Mouse (Mus musculus) adipocyte (in vitro differentiated cells): ENCODE results near the gene Slc39a7.
"Not testable (repeated sequence)": the region's sequence is repeated elsewhere in the genome, so short reads cannot be mapped to it uniquely, and the experiment has no call there.

ENCODE experiments used
- DNase-seq: peaks from one replicate; pipeline ENCODE4 v3.0.0-alpha.2; 2016; ENCODE audit warnings: low spot score

Slc39a7 gene

DNA sequence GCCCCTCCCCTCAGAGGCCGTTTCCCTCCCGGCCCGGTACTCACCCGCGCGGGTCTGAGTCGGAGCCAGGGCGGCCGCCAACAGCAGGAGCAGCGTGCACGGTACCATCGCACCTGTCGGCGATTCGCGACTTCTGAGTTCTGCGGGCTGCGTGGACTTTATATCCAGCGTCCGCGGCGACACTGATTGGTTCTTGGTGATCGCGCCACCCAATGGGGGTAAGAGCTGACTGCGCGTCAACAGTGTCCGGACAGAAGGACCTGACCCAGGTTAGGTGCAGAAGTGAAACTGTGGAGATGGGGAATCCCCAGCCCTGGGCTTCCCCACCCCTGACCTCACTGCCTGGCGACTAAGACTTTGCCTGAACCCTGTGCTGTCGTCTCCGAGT, 31.3 kb downstream of the Slc39a7 start, which contains the start of gene H2-K1:
Gene H2-K1, minus strand, starts transcription at position 198 of the 388 bp plus-strand sequence.
- DNase-seq = peak; percentile 89

DNA sequence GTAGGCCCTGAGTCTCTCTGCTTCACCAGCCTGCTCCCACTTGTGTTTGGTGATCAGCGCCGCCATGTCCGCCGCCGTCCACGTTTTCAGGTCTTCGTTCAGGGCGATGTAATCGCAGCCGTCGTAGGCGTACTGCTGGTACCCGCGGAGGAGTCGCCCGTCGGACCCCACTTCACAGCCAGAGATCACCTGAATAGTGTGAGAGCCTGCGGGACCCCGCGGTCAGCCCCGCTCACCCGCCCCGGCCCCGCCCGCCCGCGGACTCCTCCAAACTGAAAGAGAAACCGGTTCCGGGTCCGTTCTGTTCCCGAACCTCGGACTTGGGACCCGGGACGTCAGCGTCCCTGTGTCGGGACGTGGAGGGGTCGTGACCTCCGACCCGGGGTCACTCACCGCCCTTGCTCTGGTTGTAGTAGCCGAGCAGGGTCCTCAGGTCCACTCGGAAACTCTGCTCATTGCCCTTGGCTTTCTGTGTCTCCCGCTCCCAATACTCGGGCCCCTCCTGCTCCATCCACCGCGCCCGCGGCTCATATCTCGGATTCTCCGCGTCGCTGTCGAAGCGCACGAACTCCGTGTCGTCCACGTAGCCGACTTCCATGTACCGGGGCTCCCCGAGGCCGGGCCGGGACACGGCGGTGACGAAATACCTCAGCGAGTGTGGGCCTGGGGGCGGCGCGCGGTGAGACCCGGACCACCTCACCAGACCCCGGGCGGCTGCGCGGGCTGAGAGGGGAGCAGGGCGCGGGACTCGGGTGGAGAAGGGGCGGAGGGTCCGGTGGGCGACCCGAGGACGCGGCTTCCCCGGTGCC, 31.9 kb downstream of the Slc39a7 start:
- no peak for DNase-seq

DNA sequence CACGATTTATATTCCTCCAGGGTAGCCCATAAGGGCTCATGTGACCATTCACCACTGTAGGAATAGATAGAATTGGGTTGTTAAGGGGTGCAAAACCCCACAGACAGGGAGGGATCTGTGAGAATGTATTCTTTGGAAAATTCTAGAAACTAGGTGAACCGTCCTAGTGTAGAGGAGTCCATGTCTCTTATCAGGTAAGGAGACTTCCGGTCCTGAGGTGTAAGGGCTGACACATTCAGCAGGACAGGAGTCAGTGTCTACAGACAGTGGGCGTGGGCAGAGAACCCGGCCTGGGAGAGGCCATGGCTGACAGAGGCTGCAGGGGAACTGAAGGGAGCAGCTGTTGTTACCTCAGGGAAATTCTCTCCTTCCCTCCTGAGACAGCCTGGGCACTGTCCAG, 32.8 kb downstream of the Slc39a7 start:
- not testable (repeated sequence) for DNase-seq

DNA sequence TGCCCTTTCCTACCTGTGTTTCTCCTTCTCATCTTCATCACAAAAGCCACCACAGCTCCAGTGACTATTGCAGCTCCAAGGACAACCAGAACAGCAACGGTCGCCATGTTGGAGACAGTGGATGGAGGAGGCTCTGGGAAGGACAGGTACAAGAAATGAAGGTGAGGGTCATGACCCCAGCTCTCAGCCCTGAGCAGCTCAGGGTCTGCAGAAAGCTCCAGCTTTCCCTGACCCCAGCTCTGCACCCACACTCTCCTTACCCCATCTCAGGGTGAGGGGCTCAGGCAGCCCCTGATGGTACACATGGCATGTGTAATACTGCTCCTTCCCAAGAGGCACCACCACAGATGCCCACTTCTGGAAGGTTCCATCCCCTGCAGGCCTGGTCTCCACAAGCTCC, 34.5 kb downstream of the Slc39a7 start:
- not testable (repeated sequence) for DNase-seq

DNA sequence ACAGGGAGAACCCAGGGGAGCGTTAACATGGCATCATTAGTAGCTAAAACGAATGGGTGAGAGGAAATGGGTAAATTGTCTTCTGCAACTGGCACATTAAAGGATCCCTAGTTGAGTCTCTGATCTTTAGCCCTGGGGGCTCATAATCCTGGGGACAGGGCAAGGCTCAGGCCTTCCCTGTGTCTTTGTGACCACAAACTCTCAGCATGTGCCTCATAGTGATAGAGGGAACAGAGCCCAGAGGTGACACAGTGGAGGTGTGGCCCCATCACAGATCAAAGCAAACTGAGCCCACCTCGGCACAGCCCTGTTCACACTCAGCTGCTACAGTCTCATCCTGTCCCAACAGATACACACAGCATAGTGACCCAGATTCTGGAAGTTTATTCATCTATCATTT, 35.8 kb downstream of the Slc39a7 start:
- DNase-seq = no peak

DNA sequence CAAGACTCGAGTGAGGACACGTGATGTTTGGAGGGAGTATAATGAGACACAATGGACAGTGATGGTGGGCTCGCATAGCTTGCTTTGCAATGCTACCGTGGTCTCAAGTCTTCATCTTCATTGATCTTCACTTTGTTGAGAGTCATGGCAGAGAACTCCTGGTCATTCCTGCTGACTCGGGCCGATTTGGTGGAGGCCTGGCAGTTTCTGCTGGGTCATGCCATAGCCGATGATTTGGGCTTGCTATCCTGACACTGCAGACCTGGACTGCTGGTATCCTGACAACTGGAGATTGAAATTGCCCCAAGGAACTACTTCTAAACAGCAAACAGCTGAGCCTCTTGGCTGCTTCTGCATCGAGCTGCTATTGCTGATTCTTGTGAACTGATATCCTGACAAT, 36.5 kb downstream of the Slc39a7 start:
- DNase-seq = no peak

DNA sequence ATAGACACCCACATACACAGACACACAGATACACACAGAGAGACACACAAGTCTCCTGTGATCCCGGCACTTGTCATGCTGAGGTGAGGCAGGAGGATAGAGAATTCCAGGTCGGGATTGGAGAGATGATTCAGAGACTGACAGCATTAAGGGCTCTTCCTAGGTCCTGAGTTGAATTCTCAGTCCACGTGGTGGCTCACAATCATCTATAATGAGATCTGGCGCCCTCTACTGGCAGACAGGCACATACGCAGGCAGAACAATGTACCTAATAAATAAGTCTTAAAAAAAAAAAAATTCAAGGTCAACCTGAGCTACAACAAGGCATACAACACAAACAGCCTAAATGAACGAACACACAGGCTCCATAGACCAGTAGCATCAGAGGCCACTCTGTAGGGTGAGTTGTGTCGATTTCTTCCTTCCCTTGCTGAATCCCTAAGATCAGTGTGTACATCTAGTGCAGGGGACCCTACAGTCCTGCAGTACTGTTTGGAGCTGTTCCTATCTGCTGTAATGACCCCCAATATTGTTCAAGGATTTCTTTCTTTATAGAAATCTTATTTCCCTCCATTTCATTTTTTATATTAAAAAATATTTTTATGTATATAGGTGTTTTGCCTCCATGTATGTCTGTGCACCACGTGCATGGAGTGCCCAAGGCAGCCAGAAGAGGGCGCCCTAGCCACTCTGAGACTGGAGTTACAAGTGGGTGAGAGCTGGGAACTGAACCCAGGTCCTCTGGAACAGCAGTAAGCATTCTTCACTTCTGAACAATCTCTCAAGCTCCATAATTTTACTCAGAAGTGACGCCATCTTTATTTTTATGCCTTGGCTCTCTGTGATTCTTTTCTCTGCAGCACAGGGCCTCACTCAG, 39.5 kb downstream of the Slc39a7 start:
- peak; percentile 81 for DNase-seq

DNA sequence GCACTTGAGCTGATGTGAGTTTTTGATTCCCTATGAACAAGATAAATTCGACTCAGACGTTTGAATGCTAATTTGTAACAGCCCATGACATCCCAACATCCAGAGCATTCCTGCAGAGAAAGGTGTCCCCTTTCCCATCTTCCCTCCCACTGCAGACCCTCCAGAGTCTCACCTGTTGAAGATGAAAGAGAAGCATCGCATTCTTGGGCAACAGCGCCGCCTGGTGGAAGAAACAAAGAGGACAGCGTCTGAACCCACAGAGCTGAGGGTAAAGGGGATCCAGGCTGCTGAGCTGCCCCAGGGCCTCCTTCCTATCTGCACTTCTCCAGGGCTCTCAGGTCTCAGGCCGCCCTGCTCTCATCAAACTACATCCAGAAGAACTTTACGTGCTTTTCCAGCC, 49.3 kb downstream of the Slc39a7 start:
- not testable (repeated sequence) for DNase-seq

DNA sequence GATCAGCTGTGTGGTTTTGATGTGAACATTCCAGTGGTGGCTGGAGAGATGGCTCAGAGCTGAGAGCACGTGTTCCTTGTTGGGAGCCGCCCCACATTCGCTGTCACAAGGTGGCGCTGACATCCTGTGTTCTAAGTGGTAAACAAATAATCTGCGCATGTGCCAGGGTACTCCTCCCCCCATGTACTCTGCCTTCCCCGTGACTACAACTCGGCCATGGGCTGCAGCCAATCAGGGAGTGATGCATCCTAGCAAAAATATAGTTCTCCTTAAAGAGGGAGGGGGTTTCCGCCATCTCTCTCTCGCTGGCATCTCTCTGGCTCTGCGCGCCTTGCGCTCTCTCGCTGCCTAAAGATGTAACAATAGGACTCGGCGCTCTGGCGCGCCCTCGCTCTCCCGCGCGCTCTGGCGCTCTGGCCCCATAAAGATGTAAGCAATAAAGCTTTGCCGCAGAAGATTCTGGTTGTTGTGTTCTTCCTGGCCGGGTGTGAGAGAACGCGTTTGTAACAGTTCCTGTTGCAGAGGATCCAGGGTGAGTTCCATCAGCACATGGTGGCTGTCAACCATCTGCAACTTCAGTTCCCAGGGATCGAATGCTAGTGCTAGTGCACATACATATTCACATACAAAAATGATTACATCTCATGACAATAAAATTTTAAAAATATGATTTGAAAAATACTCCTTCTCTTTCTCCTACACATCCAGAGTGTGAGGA, 50.1 kb downstream of the Slc39a7 start:
- DNase-seq = not testable (repeated sequence)

DNA sequence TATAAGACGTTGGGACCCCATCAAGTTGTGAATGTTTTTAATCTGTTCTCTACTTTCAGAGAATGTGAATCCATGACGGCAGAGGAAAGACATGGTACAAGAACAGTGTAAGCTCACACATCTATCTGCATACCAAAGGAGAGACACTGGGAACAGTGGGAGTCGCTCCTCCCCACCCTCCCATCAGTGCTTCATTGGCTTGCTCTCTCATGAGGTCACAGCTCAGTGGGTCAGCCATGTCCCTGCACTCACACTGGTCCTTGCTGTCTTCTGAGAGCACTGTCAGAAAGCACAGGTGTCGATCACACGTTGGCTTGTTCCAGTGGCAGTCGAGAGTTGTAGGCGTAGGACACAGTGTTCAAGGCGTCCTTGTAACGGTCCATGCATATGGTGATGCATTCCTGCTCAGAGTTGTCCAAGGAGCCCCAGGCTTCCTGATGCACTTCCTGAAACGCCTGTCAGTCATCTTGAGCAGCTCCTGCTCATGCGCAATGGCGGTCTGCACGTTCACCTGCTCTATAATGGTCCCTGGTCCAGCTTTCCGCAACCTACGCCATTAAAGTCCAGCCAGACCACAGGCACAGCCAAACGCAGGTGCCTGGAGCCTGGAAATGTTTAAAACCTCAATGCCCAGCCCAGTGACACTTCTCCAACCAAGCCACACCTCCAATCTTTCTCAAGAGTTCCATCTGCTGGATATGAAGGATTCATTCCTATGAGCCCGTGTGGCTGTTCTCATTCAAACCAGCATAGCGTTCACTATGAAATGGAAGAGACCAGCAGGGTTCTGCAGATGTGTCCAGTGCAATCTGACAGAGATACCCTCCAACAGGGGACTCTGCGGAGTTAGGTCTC, 51.1 kb downstream of the Slc39a7 start:
- no peak for DNase-seq

DNA sequence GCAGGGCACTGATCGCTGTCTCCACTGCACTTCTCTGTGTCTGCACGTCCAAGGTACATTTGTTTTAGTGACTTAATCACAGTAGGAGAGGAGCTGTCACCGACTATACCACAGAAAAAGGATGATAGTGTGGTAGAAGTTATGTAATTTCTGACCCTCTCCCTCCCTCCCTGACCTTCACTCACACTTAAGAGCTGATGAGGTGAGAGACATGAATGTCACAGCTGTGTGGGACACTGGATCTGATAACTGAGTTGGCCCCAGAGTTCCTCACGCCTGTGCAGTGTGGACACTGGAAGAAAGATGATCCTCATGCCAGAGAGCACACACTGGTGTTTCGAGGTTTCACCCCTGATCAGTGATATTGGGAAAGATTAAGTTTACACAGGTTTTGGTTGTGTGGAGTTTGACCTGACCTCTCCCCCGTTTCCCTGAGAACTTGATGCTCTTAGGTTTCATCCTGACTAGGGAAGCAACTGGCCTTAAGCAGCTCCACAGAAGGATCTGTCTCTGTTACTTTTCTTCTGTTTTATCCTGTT, 51.9 kb downstream of the Slc39a7 start:
- DNase-seq = no peak

DNA sequence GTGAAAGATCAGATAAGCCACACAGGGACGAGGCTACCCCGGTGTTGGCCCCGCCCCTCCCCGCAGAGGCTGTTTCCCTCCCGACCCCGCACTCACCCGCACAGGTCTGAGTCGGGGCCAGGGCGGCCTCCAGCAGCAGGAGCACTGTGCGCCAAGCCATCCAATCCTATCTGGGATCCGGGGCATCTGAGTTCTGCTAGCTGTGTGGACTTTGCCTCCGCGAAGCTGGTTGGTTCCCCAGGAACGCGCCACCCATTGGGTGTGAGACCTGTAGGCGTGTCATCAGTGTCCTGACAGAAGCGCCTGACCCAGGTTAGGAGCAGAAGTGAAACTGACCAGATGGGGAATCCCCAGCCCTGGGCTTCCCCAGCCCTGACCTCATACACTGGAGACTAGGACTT, 52.9 kb downstream of the Slc39a7 start:
- DNase-seq = no peak
